Mouse (Mus musculus) neural tube, embryonic 12.5 days (tissue): Measurements from ENCODE around the gene Rab11b. TPM values are rescaled to one million over a fixed set of nuclear protein-coding genes. Genes with fewer than 3 reads are reported as not detected.

ENCODE experiments used
- ATAC-seq: fragments of 200-750 bp; cut with Nextera tagmentation; 2 replicates; pipeline ENCODE4 v1.8.0; 2017; ENCODE audit warnings: low read depth, mild to moderate bottlenecking, moderate TSS enrichment, moderate library complexity; ENCODE audit not compliant: low FRiP score
- H3K27ac ChIP-seq: fragments of 300-500 bp; sonication (generic); 2 replicates; pipeline ENCODE4 v1.5.1; 2016
- H3K27me3 ChIP-seq: fragments of 300-500 bp; sonication (generic); replicated peaks from 2 replicates; pipeline ENCODE4 v1.6.1; 2016; ENCODE audit warnings: mild to moderate bottlenecking
- H3K36me3 ChIP-seq: fragments of 300-500 bp; sonication (generic); 2 replicates; pipeline ENCODE4 v1.6.1; 2016; ENCODE audit warnings: mild to moderate bottlenecking
- H3K4me1 ChIP-seq: fragments of 300-500 bp; sonication (generic); 2 replicates; pipeline ENCODE4 v1.6.1; 2016
- H3K4me2 ChIP-seq: fragments of 300-500 bp; sonication (generic); replicated peaks from 2 replicates; pipeline ENCODE4 v1.6.1; 2016; ENCODE audit warnings: mild to moderate bottlenecking
- H3K4me3 ChIP-seq: fragments of 300-500 bp; sonication (generic); 2 replicates; pipeline ENCODE4 v1.5.1; 2016
- H3K9ac ChIP-seq: fragments of 300-500 bp; sonication (generic); 2 replicates; pipeline ENCODE4 v1.6.1; 2016; ENCODE audit warnings: mild to moderate bottlenecking
- H3K9me3 ChIP-seq: fragments of 300-500 bp; sonication (generic); 2 replicates; pipeline ENCODE4 v1.6.1; 2016; ENCODE audit warnings: mild to moderate bottlenecking
- WGBS: fragments of 180-500 bp; shearing (Covaris S2); methylation state at CpG from one replicate; pipeline ENCODE4 v1.1.7; 2016; 5-methylcytosine and 5-hydroxymethylcytosine counted together
- polyA plus RNA-seq: library from polyadenylated mRNA; unstranded; fragments of >200 nt; fragmentation: Nextera tagmentation; extraction: Ambion mirVana; gene quantifications from 2 replicates; pipeline ENCODE4 v1.2.1, GENCODE M21; 2016

The Rab11b gene
- polyA plus RNA-seq, 1 experiment from 2014 or later = 412 TPM

- H3K4me2 ChIP-seq = peak overlapping the region; percentile 88
- H3K4me3 ChIP-seq = no peak overlapping the region; the same call in 1 of the 2 replicates
- H3K27me3 ChIP-seq = 0 out of 2 replicates have a peak, but pooled peaks cover 5% of the 10 kb centered on the region
- H3K27ac ChIP-seq = no peak overlapping the region
- H3K36me3 ChIP-seq = peaks cover under 1% of the 10 kb centered on the region; the same call in 1 of the 2 replicates
- 50% methylated on average over 4 of the region's 4 CpGs for WGBS
- no peak for ATAC-seq
- peaks cover 17% of the 10 kb centered on the region for H3K4me1 ChIP-seq
- peak overlapping the region; percentile 58; the same call in 1 of the 2 replicates for H3K9ac ChIP-seq
- no peaks in the 10 kb centered on the region for H3K9me3 ChIP-seq
Measured at GRCm38 (mm10) chr17:33782067-33782466, 21.7 kb upstream of the Rab11b start.

GRCm38 (mm10) chr17:33781124-33781977, 21.0 kb upstream of the Rab11b start, which contains the start of gene Angptl4:
TSS of gene Angptl4 (minus strand) at chr17:33781830.
- H3K27ac ChIP-seq = no peak within 1 kb of the TSS
- H3K36me3 ChIP-seq = peaks cover 5% of the 10 kb centered on the region; the same call in 1 of the 2 replicates
- H3K9ac ChIP-seq = peak within 1 kb of the TSS; percentile 58
- ATAC-seq = peak; percentile 84
- H3K4me3 ChIP-seq = peak within 1 kb of the TSS; percentile 42
- 2% methylated on average over 50 of the region's 50 CpGs for WGBS
- H3K4me1 ChIP-seq = peaks cover 17% of the 10 kb centered on the region
- no peaks in the 10 kb centered on the region for H3K9me3 ChIP-seq
- H3K4me2 ChIP-seq = peak within 1 kb of the TSS; percentile 88
- H3K27me3 ChIP-seq = 0 out of 2 replicates have a peak, but pooled peaks cover 5% of the 10 kb centered on the region

GRCm38 (mm10) chr17:33780431-33780830, 20.1 kb upstream of the Rab11b start:
- H3K4me1 ChIP-seq = peaks cover 17% of the 10 kb centered on the region
- WGBS = 92% methylated on average over 5 of the region's 5 CpGs
- no peaks in the 10 kb centered on the region for H3K9me3 ChIP-seq
- H3K9ac ChIP-seq = no peak overlapping the region
- H3K36me3 ChIP-seq = peaks cover 5% of the 10 kb centered on the region; the same call in 1 of the 2 replicates
- H3K27me3 ChIP-seq = 0 out of 2 replicates have a peak, but pooled peaks cover 5% of the 10 kb centered on the region
- H3K27ac ChIP-seq = no peak overlapping the region
- ATAC-seq = no peak
- H3K4me2 ChIP-seq = peak overlapping the region; percentile 88
- H3K4me3 ChIP-seq = peak overlapping the region; percentile 42; the same call in 1 of the 2 replicates

- no peaks in the 10 kb centered on the region for H3K9me3 ChIP-seq
- no peak for ATAC-seq
- peaks cover 5% of the 10 kb centered on the region; the same call in 1 of the 2 replicates for H3K36me3 ChIP-seq
- H3K27ac ChIP-seq = no peak overlapping the region
- H3K27me3 ChIP-seq = 0 out of 2 replicates have a peak, but pooled peaks cover 5% of the 10 kb centered on the region
- no peak overlapping the region for H3K9ac ChIP-seq
- WGBS = 89% methylated on average over 5 of the region's 5 CpGs
- peak overlapping the region; percentile 88 for H3K4me2 ChIP-seq
- H3K4me3 ChIP-seq = no peak overlapping the region
- peaks cover 17% of the 10 kb centered on the region for H3K4me1 ChIP-seq
Measured at GRCm38 (mm10) chr17:33779967-33780295, 19.6 kb upstream of the Rab11b start.

GRCm38 (mm10) chr17:33779271-33779966, 19.1 kb upstream of the Rab11b start:
- peak overlapping the region; percentile 88 for H3K4me2 ChIP-seq
- WGBS = 64% methylated on average over 9 of the region's 9 CpGs
- no peaks in the 10 kb centered on the region for H3K9me3 ChIP-seq
- peaks cover 5% of the 10 kb centered on the region; the same call in 1 of the 2 replicates for H3K36me3 ChIP-seq
- no peak overlapping the region for H3K4me3 ChIP-seq
- no peak overlapping the region for H3K9ac ChIP-seq
- no peak overlapping the region for H3K27ac ChIP-seq
- ATAC-seq = 0 out of 2 replicates have a peak, but pooled peaks have one; percentile 29
- 0 out of 2 replicates have a peak, but pooled peaks cover 5% of the 10 kb centered on the region for H3K27me3 ChIP-seq
- peaks cover 17% of the 10 kb centered on the region for H3K4me1 ChIP-seq

GRCm38 (mm10) chr17:33775287-33775686, 15.0 kb upstream of the Rab11b start:
- no peak for ATAC-seq

GRCm38 (mm10) chr17:33774573-33775155, 14.3 kb upstream of the Rab11b start:
- Histone ChIP-seq H3K4me1 (peaks cover 6% of the 10 kb centered on the region; the same call in 1 of the 2 replicates), H3K27me3 (no peaks in the 10 kb centered on the region), H3K27ac (no peak overlapping the region), H3K9ac (no peak overlapping the region), H3K36me3 (peaks cover 5% of the 10 kb centered on the region; the same call in 1 of the 2 replicates), H3K9me3 (no peaks in the 10 kb centered on the region), H3K4me2 (no peak overlapping the region), H3K4me3 (no peak overlapping the region)
- no peak for ATAC-seq
- 92% methylated on average over 8 of the region's 8 CpGs for WGBS

More at GRCm38 (mm10) chr17:33775287-33775686, 15.0 kb upstream of the Rab11b start:
- H3K36me3 ChIP-seq = peaks cover 5% of the 10 kb centered on the region; the same call in 1 of the 2 replicates
- H3K27me3 ChIP-seq = no peaks in the 10 kb centered on the region
- H3K27ac ChIP-seq = no peak overlapping the region
- no peaks in the 10 kb centered on the region for H3K9me3 ChIP-seq
- H3K4me2 ChIP-seq = no peak overlapping the region
- H3K4me1 ChIP-seq = peaks cover 7% of the 10 kb centered on the region; the same call in 1 of the 2 replicates
- no peak overlapping the region for H3K4me3 ChIP-seq
- H3K9ac ChIP-seq = no peak overlapping the region
- WGBS = 92% methylated on average over 4 of the region's 4 CpGs

GRCm38 (mm10) chr17:33773871-33774572, 13.7 kb upstream of the Rab11b start:
- no peak for ATAC-seq
- H3K9me3 ChIP-seq = no peaks in the 10 kb centered on the region
- no peak overlapping the region for H3K27ac ChIP-seq
- H3K4me3 ChIP-seq = no peak overlapping the region
- H3K36me3 ChIP-seq = peaks cover 5% of the 10 kb centered on the region; the same call in 1 of the 2 replicates
- no peaks in the 10 kb centered on the region for H3K4me1 ChIP-seq
- no peaks in the 10 kb centered on the region for H3K27me3 ChIP-seq
- H3K9ac ChIP-seq = no peak overlapping the region
- no peak overlapping the region for H3K4me2 ChIP-seq
- WGBS = 92% methylated on average over 6 of the region's 6 CpGs

GRCm38 (mm10) chr17:33773426-33773825, 13.1 kb upstream of the Rab11b start:
- WGBS = 78% methylated on average over 6 of the region's 6 CpGs
- ATAC-seq = no peak
- no peaks in the 10 kb centered on the region for H3K27me3 ChIP-seq
- H3K9ac ChIP-seq = no peak overlapping the region
- H3K36me3 ChIP-seq = peaks cover 5% of the 10 kb centered on the region; the same call in 1 of the 2 replicates
- H3K4me3 ChIP-seq = no peak overlapping the region
- H3K9me3 ChIP-seq = no peaks in the 10 kb centered on the region
- no peak overlapping the region for H3K4me2 ChIP-seq
- H3K27ac ChIP-seq = no peak overlapping the region
- no peaks in the 10 kb centered on the region for H3K4me1 ChIP-seq

GRCm38 (mm10) chr17:33771617-33772016, 11.3 kb upstream of the Rab11b start:
- Histone ChIP-seq H3K27ac (no peak overlapping the region), H3K9me3 (no peaks in the 10 kb centered on the region), H3K4me2 (no peak overlapping the region), H3K36me3 (no peaks in the 10 kb centered on the region), H3K9ac (no peak overlapping the region), H3K4me1 (no peaks in the 10 kb centered on the region), H3K27me3 (no peaks in the 10 kb centered on the region), H3K4me3 (no peak overlapping the region)
- WGBS = 97% methylated on average over 4 of the region's 4 CpGs
- ATAC-seq = no peak

GRCm38 (mm10) chr17:33766389-33766788, 6.1 kb upstream of the Rab11b start:
- 85% methylated on average over 3 of the region's 3 CpGs for WGBS
- Histone ChIP-seq H3K4me1 (no peaks in the 10 kb centered on the region), H3K9me3 (no peaks in the 10 kb centered on the region), H3K27me3 (no peaks in the 10 kb centered on the region), H3K36me3 (no peaks in the 10 kb centered on the region), H3K4me3 (no peak overlapping the region), H3K4me2 (no peak overlapping the region), H3K9ac (no peak overlapping the region), H3K27ac (no peak overlapping the region)
- ATAC-seq = no peak
